Mouse (Mus musculus) megakaryocyte, embryonic 14.5 days (primary cell): ENCODE measurements around the gene Eya2. TPM values are rescaled to one million over a fixed set of nuclear protein-coding genes. Genes with fewer than 3 reads are reported as not detected.

Source experiments
- H3K27me3 ChIP-seq: replicated peaks from 2 replicates; pipeline ENCODE3; 2012; ENCODE audit warnings: inconsistent platforms
- H3K36me3 ChIP-seq: replicated peaks from 2 replicates; pipeline ENCODE3; 2012; ENCODE audit warnings: low read length, inconsistent platforms, mixed read lengths
- H3K4me1 ChIP-seq: 2 replicates; pipeline ENCODE4 v1.6.1; 2012; ENCODE audit warnings: inconsistent platforms
- H3K4me3 ChIP-seq: replicated peaks from 2 replicates; pipeline ENCODE3; 2012; ENCODE audit warnings: moderate library complexity, mild to moderate bottlenecking, inconsistent platforms
- H3K9me3 ChIP-seq: 2 replicates; pipeline ENCODE4 v1.6.1; 2012; ENCODE audit warnings: inconsistent platforms
- FLI1 ChIP-seq: IDR thresholded peaks from 2 replicates; pipeline ENCODE4 v1.6.1; 2012; ENCODE audit warnings: low read length, inconsistent platforms, mixed read lengths
- GATA1 ChIP-seq: IDR thresholded peaks from 3 replicates; pipeline ENCODE4 v1.6.1; 2012; ENCODE audit warnings: mixed read lengths, low read length, inconsistent platforms, borderline replicate concordance
- polyA plus RNA-seq: library from polyadenylated mRNA; stranded (reverse); fragments of >175 nt; gene quantifications from 2 replicates; pipeline ENCODE4 v1.2.3, GENCODE M21; 2012; ENCODE audit warnings: low replicate concordance; ENCODE audit not compliant: insufficient read depth

The Eya2 gene
- polyA plus RNA-seq, 1 experiment = 16.3 TPM

DNA sequence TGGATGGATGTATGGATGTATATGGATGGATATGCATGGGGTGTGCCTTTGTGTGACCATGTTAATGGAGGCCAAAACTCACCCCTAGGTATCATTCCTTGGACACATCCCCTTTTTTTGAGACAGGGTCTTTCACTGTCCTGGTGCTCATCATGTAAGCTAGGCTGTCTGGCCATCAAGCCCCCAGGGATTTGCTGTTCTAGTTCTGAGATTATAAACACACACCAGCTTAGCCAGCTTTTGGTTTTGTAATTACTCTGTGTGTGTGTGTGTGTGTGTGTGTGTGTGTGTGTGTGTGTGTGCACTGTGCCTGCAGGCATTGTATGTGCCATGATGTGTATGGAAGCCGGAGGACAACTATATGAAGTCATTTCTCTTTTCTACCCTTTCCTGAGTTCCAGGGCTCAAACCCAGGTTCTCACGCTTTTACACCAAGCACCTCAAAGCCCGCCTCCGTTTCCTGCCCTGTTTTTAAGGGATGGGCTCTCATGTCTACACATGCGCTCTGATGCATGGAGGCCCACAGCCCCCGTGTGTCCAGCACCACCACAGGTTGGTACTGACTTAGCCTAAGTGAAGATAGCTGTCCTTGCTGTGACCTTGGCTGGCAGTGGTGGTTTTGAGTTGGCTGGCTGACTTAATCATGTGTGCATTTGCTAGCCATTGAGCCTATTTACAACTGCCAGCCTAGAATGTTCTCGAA lies 16.9 kb downstream of the Eya2 start:
- H3K4me3 ChIP-seq = no peak overlapping the region
- peaks cover 32% of the 10 kb centered on the region for H3K27me3 ChIP-seq
- peaks cover 4% of the 10 kb centered on the region for H3K9me3 ChIP-seq
- no peak for TF ChIP-seq GATA1
- no peak for TF ChIP-seq FLI1
- no peaks in the 10 kb centered on the region for H3K36me3 ChIP-seq
- peaks cover 35% of the 10 kb centered on the region for H3K4me1 ChIP-seq

DNA sequence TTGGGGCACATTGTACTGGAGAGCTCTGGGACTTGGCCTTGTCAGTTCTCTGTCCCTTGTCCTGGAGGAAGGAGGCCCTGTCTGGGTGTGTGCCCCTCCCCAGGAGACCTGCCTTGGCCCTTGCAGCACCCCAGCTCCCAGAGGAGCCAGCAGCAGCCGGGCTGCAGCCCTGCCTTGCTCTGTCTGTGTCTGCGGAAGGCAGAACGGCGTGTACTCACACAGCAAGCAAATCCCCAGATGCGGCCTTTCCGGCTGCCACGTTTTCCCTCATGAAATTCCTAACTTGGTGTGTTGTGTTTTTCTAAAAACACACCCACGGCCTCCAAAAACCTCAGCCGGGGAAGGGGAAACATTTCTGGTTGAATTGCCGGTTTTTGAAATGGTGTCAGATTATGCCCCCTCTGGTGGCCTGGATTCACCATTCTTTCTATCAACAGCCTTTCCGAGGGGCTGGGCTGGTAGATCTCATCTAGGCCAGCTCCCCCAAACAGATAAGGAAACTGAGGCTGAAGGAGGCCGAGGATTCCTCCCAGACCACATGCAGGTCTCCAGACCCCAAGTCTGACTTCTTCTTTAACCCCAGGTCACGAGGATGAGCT lies 19.0 kb downstream of the Eya2 start:
- H3K4me1 ChIP-seq = peaks cover 21% of the 10 kb centered on the region
- H3K36me3 ChIP-seq = no peaks in the 10 kb centered on the region
- H3K27me3 ChIP-seq = peaks cover 31% of the 10 kb centered on the region

DNA sequence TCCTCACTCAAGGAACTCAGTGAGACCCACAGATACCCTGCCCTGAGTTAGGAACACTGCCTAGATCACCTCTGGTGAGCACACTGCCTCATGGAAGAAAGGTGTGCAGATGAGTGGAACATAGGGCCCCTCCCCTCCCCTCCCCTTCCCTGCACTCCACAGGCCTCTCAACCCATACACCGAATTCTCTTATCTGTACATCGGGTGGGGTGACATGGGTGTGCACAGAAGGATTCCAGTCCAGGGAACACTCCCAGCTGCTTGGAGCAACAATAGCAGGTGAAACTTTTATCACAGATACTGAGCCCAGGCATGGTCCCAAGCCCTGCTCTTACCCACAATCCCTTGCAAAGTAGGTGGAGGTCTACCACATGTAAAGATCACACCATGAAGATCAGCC lies 26.7 kb downstream of the Eya2 start:
- peaks cover 15% of the 10 kb centered on the region for H3K36me3 ChIP-seq
- peaks cover 21% of the 10 kb centered on the region for H3K9me3 ChIP-seq
- peaks cover 20% of the 10 kb centered on the region; the same call in 1 of the 2 replicates for H3K4me1 ChIP-seq
- TF ChIP-seq GATA1 (no peak), FLI1 (no peak)
- H3K4me3 ChIP-seq = no peak overlapping the region
- peaks cover 14% of the 10 kb centered on the region for H3K27me3 ChIP-seq

More for the DNA sequence above, 19.0 kb downstream of the Eya2 start:
- H3K4me3 ChIP-seq = no peak overlapping the region
- H3K9me3 ChIP-seq = peaks cover 10% of the 10 kb centered on the region
- TF ChIP-seq FLI1 = no peak
- no peak for TF ChIP-seq GATA1

DNA sequence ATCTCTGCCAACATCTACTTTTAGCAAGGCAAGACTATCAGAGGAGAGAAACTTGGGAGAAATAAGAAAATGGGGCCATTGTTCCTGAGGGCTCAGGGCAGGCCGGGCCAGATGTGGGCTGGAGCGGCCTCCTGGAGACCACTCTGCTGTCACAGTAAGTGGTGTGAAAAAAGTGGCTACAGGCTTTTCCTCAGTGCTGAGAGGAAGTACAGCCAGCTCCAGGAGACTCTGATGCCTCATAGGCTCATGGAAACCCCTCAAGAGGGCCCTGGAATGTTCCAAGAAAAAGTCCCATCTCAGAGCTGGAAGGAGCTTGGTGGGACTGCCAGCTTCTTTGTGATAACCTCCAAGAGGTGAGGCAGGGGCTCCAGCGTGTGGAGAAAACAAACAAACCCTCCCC lies 27.8 kb downstream of the Eya2 start:
- Histone ChIP-seq H3K4me1 (peaks cover 20% of the 10 kb centered on the region; the same call in 1 of the 2 replicates), H3K36me3 (peaks cover 15% of the 10 kb centered on the region), H3K9me3 (peaks cover 12% of the 10 kb centered on the region), H3K4me3 (no peak overlapping the region), H3K27me3 (peaks cover 12% of the 10 kb centered on the region)
- no peak for TF ChIP-seq GATA1
- TF ChIP-seq FLI1 = no peak

DNA sequence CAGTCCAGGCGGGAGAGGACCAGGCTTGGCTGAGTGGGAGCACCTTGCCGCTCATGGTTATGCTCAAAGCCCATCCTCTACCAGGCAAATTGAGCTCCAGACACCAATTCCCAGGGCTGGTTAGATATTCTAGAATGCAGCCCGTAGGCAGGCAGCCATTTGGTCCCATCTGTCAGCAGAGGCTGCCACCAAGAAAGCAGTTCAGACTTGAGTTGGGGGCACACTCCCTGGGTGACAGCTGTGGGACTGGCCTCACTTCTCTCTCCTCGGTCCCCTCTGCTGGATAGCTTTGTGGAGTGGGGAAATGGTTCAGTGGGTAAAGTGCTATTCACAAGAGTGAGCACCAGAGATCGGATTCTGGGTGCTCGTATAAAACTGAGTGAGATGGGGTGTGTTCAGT lies 32.0 kb downstream of the Eya2 start:
- peaks cover 12% of the 10 kb centered on the region for H3K9me3 ChIP-seq
- no peak overlapping the region for H3K4me3 ChIP-seq
- peaks cover 15% of the 10 kb centered on the region for H3K36me3 ChIP-seq
- H3K27me3 ChIP-seq = peaks cover 4% of the 10 kb centered on the region
- peaks cover 48% of the 10 kb centered on the region for H3K4me1 ChIP-seq
- no peak for TF ChIP-seq FLI1
- TF ChIP-seq GATA1 = no peak

DNA sequence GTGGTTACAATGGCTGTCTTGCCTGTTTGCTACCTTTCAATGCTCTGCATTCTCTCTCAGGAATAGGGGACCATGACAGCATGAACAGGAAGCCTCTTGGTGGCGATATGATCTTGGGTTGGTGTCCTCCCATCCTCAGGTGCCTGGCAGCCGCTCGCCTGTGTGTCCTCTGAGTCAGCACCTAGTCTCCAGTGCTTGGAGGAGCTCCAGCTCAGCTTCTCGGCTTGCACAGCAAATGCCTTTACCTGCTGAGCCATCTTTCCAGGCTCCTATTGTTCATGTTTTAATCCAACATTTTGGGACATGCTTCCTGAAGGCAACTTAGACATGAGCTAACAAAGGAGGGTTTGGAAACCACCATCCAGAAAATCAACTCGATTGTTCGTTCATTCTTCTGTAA lies 33.1 kb downstream of the Eya2 start:
- TF ChIP-seq FLI1 (no peak), GATA1 (no peak)
- Histone ChIP-seq H3K4me1 (peaks cover 59% of the 10 kb centered on the region), H3K4me3 (peak overlapping the region; percentile 53), H3K36me3 (peaks cover 15% of the 10 kb centered on the region), H3K27me3 (peaks cover 4% of the 10 kb centered on the region), H3K9me3 (peaks cover 12% of the 10 kb centered on the region)

DNA sequence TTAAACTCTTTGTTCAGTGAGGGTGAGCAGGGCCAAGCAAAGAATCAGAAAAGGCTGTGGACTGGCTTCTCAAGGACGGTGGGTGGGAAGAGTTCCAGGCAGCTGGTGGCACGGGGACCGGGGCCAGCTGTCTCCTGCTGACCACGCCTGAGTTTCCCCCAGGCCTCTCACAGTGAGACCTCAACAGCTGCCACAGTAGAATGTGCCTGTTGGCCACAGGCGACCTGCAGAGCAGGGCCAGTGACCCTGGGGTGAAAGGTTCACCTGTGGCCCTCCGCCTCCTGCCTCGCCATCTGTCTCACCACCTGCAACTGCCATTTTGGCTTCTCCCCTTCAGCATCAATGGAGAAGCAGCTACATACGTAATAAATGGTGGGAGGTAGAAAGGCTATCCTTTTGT lies 35.1 kb downstream of the Eya2 start:
- Histone ChIP-seq H3K9me3 (peaks cover 12% of the 10 kb centered on the region), H3K4me3 (no peak overlapping the region), H3K36me3 (peaks cover 15% of the 10 kb centered on the region), H3K27me3 (no peaks in the 10 kb centered on the region), H3K4me1 (peaks cover 75% of the 10 kb centered on the region)
- TF ChIP-seq FLI1 = no peak
- TF ChIP-seq GATA1 = no peak

DNA sequence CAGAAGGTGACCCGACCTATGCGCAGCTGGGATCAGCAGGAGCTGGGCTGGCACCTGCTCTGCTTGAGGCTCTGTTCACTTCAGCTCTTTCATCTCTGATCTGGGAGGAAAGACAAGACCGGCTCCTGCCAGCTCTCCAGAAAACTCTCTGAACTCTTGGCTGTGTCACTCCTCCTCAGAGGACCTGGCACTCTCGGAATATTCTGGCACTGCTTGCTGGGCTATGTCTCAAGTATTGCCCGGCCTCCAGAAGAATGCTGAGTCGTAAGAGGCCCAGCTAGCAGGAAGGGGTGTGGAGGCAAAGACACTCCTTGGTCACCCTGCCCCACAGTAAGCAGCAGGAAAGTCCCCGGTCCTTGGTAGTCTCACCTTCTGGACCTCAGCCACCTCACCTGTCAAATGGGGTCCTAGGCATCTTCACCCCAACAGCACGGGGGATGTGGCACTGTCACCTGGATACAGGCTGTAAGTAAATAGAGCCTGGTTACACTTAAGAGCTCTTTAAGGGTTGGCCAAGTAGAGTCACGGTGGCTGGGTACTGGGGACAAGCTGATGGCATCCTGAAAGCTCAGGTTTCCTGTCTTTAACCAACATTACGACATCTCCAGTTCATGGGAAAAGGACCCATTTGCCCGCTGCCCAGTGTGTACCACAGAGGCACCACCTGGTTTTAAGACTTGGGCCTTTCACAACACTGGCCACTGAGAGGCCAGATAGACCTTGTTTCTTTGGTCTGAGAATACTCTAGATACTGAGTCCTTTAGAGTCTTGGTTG lies 38.4 kb downstream of the Eya2 start:
- no peaks in the 10 kb centered on the region for H3K27me3 ChIP-seq
- H3K4me3 ChIP-seq = peak overlapping the region; percentile 78
- TF ChIP-seq GATA1 = no peak
- TF ChIP-seq FLI1 = no peak
- no peaks in the 10 kb centered on the region for H3K9me3 ChIP-seq
- H3K4me1 ChIP-seq = peaks cover 95% of the 10 kb centered on the region
- peaks cover 7% of the 10 kb centered on the region for H3K36me3 ChIP-seq

DNA sequence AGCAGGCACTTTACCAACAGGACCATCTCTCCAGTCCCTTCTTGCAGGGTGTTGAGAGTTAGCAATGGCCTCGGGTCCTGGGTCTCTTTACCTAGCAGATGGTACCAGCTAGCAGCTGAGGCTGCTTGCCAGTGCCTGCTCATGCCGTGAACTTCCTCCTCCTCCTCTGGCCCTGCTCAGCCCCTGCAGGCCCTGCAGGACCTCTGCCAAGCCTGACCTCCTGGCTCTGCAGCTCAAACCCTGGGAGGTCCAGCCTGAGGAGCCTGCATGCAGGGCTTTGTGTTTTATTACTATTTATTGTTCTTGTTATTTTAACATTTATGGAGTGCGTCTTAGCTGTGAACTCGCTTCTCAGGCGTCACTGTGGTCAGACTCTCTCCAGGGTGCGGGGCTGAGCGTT lies 39.6 kb downstream of the Eya2 start:
- H3K27me3 ChIP-seq = no peaks in the 10 kb centered on the region
- TF ChIP-seq GATA1 (no peak), FLI1 (no peak)

More for the DNA sequence above, 39.6 kb downstream of the Eya2 start:
- Histone ChIP-seq H3K4me1 (peaks cover 97% of the 10 kb centered on the region), H3K9me3 (no peaks in the 10 kb centered on the region), H3K36me3 (peaks cover 7% of the 10 kb centered on the region), H3K4me3 (no peak overlapping the region)
